Mouse (Mus musculus): Measurements from ENCODE around the gene Pex3. TPM values are rescaled to one million over a fixed set of nuclear protein-coding genes. Genes with fewer than 3 reads are reported as not detected.

The Pex3 gene
- 28.4 and 28.9 TPM in 2 replicates for polyA plus RNA-seq (2015; fragmentation: Nextera tagmentation; extraction: Ambion mirVana)

- ATAC-seq (ENCODE audit: low FRiP score, low TSS enrichment): peak; percentile 99
- H3K4me1 ChIP-seq (ENCODE audit: insufficient read depth, low read length): peaks cover 13% of the 10 kb centered on the region
- H3K27me3 ChIP-seq (ENCODE audit: insufficient read depth, low read length): no peaks in the 10 kb centered on the region
- H3K4me2 ChIP-seq (replicated peaks; ENCODE audit: low read depth, low read length): peak within 1 kb of the TSS; percentile 87
- WGBS: 0% methylated on average over 51 of the region's 51 CpGs
- H3K9me3 ChIP-seq (ENCODE audit: low read length): no peaks in the 10 kb centered on the region
- H3K27ac ChIP-seq (ENCODE audit: low read length): peak within 1 kb of the TSS; percentile 88
- no peaks in the 10 kb centered on the region for H3K36me3 ChIP-seq (ENCODE audit: insufficient read depth, low read length)
- H3K4me3 ChIP-seq (ENCODE audit: low read length): peak within 1 kb of the TSS; percentile 89
- H3K9ac ChIP-seq (replicated peaks; ENCODE audit: low read length): peak within 1 kb of the TSS; percentile 91
Measured at GRCm38 (mm10) chr10:13552646-13553497, at the start of gene Pex3, which contains the start of gene Adat2. TSS of gene Pex3 (minus strand) at chr10:13553142. TSS of gene Adat2 (plus strand) at chr10:13552894.

GRCm38 (mm10) chr10:13600926-13601325 lies 48.0 kb upstream of the Pex3 start:
- WGBS: 68% methylated on average over 2 of the region's 2 CpGs
- no peaks in the 10 kb centered on the region for H3K27me3 ChIP-seq (ENCODE audit: insufficient read depth, low read length)

GRCm38 (mm10) chr10:13597491-13597890 lies 44.5 kb upstream of the Pex3 start:
- no peak overlapping the region for H3K9ac ChIP-seq (replicated peaks; ENCODE audit: low read length)
- no peak overlapping the region for H3K4me3 ChIP-seq (ENCODE audit: low read length)
- no peaks in the 10 kb centered on the region for H3K36me3 ChIP-seq (ENCODE audit: insufficient read depth, low read length)
- no peak overlapping the region for H3K4me2 ChIP-seq (replicated peaks; ENCODE audit: low read depth, low read length)
- no peak for ATAC-seq (ENCODE audit: low FRiP score, low TSS enrichment)
- H3K27ac ChIP-seq (ENCODE audit: low read length): no peak overlapping the region
- H3K27me3 ChIP-seq (ENCODE audit: insufficient read depth, low read length): no peaks in the 10 kb centered on the region
- 52% methylated on average over 8 of the region's 8 CpGs for WGBS
- no peaks in the 10 kb centered on the region; the same call in 1 of the 2 replicates for H3K9me3 ChIP-seq (ENCODE audit: low read length)
- H3K4me1 ChIP-seq (ENCODE audit: insufficient read depth, low read length): 0 out of 2 replicates have a peak, but pooled peaks cover 3% of the 10 kb centered on the region

More at GRCm38 (mm10) chr10:13600926-13601325, 48.0 kb upstream of the Pex3 start:
- no peak for ATAC-seq (ENCODE audit: low FRiP score, low TSS enrichment)
- Histone ChIP-seq H3K4me3 (ENCODE audit: low read length) (no peak overlapping the region), H3K4me1 (ENCODE audit: insufficient read depth, low read length) (0 out of 2 replicates have a peak, but pooled peaks cover 3% of the 10 kb centered on the region), H3K4me2 (replicated peaks; ENCODE audit: low read depth, low read length) (no peak overlapping the region), H3K9me3 (ENCODE audit: low read length) (no peaks in the 10 kb centered on the region; the same call in 1 of the 2 replicates), H3K27ac (ENCODE audit: low read length) (no peak overlapping the region), H3K9ac (replicated peaks; ENCODE audit: low read length) (no peak overlapping the region), H3K36me3 (ENCODE audit: insufficient read depth, low read length) (no peaks in the 10 kb centered on the region)

GRCm38 (mm10) chr10:13596866-13597265 lies 43.9 kb upstream of the Pex3 start:
- Histone ChIP-seq H3K27me3 (ENCODE audit: insufficient read depth, low read length) (no peaks in the 10 kb centered on the region), H3K4me2 (replicated peaks; ENCODE audit: low read depth, low read length) (no peak overlapping the region), H3K9me3 (ENCODE audit: low read length) (no peaks in the 10 kb centered on the region; the same call in 1 of the 2 replicates), H3K9ac (replicated peaks; ENCODE audit: low read length) (no peak overlapping the region), H3K36me3 (ENCODE audit: insufficient read depth, low read length) (no peaks in the 10 kb centered on the region), H3K4me3 (ENCODE audit: low read length) (no peak overlapping the region), H3K4me1 (ENCODE audit: insufficient read depth, low read length) (0 out of 2 replicates have a peak, but pooled peaks cover 3% of the 10 kb centered on the region), H3K27ac (ENCODE audit: low read length) (no peak overlapping the region)
- WGBS: 37% methylated on average over 9 of the region's 9 CpGs
- peak; percentile 85; the same call in 1 of the 2 replicates for ATAC-seq (ENCODE audit: low FRiP score, low TSS enrichment)

- 68% methylated on average over 3 of the region's 3 CpGs for WGBS
- H3K36me3 ChIP-seq (ENCODE audit: insufficient read depth, low read length): no peaks in the 10 kb centered on the region
- no peak for ATAC-seq (ENCODE audit: low FRiP score, low TSS enrichment)
- H3K4me3 ChIP-seq (ENCODE audit: low read length): no peak overlapping the region
- no peak overlapping the region for H3K27ac ChIP-seq (ENCODE audit: low read length)
- no peak overlapping the region for H3K4me2 ChIP-seq (replicated peaks; ENCODE audit: low read depth, low read length)
- no peaks in the 10 kb centered on the region; the same call in 1 of the 2 replicates for H3K9me3 ChIP-seq (ENCODE audit: low read length)
- H3K27me3 ChIP-seq (ENCODE audit: insufficient read depth, low read length): no peaks in the 10 kb centered on the region
- no peak overlapping the region for H3K9ac ChIP-seq (replicated peaks; ENCODE audit: low read length)
- 0 out of 2 replicates have a peak, but pooled peaks cover 3% of the 10 kb centered on the region for H3K4me1 ChIP-seq (ENCODE audit: insufficient read depth, low read length)
Measured at GRCm38 (mm10) chr10:13596073-13596472, 43.1 kb upstream of the Pex3 start.

- no peak overlapping the region for H3K4me3 ChIP-seq (ENCODE audit: low read length)
- H3K36me3 ChIP-seq (ENCODE audit: insufficient read depth, low read length): no peaks in the 10 kb centered on the region
- ATAC-seq (ENCODE audit: low FRiP score, low TSS enrichment): no peak
- H3K9me3 ChIP-seq (ENCODE audit: low read length): no peaks in the 10 kb centered on the region
- H3K4me2 ChIP-seq (replicated peaks; ENCODE audit: low read depth, low read length): no peak overlapping the region
- no peaks in the 10 kb centered on the region for H3K27me3 ChIP-seq (ENCODE audit: insufficient read depth, low read length)
- WGBS: 92% methylated on average over 3 of the region's 3 CpGs
- H3K9ac ChIP-seq (replicated peaks; ENCODE audit: low read length): no peak overlapping the region
- H3K27ac ChIP-seq (ENCODE audit: low read length): no peak overlapping the region
- 0 out of 2 replicates have a peak, but pooled peaks cover 3% of the 10 kb centered on the region for H3K4me1 ChIP-seq (ENCODE audit: insufficient read depth, low read length)
Measured at GRCm38 (mm10) chr10:13593529-13593928, 40.6 kb upstream of the Pex3 start.

GRCm38 (mm10) chr10:13592196-13592595 lies 39.3 kb upstream of the Pex3 start:
- Histone ChIP-seq H3K4me1 (ENCODE audit: insufficient read depth, low read length) (0 out of 2 replicates have a peak, but pooled peaks cover 3% of the 10 kb centered on the region), H3K27me3 (ENCODE audit: insufficient read depth, low read length) (no peaks in the 10 kb centered on the region), H3K4me2 (replicated peaks; ENCODE audit: low read depth, low read length) (no peak overlapping the region), H3K27ac (ENCODE audit: low read length) (no peak overlapping the region), H3K9ac (replicated peaks; ENCODE audit: low read length) (no peak overlapping the region), H3K4me3 (ENCODE audit: low read length) (no peak overlapping the region), H3K9me3 (ENCODE audit: low read length) (no peaks in the 10 kb centered on the region), H3K36me3 (ENCODE audit: insufficient read depth, low read length) (no peaks in the 10 kb centered on the region)
- 96% methylated on average over 10 of the region's 10 CpGs for WGBS
- no peak for ATAC-seq (ENCODE audit: low FRiP score, low TSS enrichment)

GRCm38 (mm10) chr10:13587914-13588313 lies 35.0 kb upstream of the Pex3 start:
- Histone ChIP-seq H3K27ac (ENCODE audit: low read length) (no peak overlapping the region), H3K27me3 (ENCODE audit: insufficient read depth, low read length) (no peaks in the 10 kb centered on the region), H3K36me3 (ENCODE audit: insufficient read depth, low read length) (no peaks in the 10 kb centered on the region), H3K4me1 (ENCODE audit: insufficient read depth, low read length) (no peaks in the 10 kb centered on the region), H3K4me3 (ENCODE audit: low read length) (no peak overlapping the region), H3K4me2 (replicated peaks; ENCODE audit: low read depth, low read length) (no peak overlapping the region), H3K9me3 (ENCODE audit: low read length) (no peaks in the 10 kb centered on the region), H3K9ac (replicated peaks; ENCODE audit: low read length) (no peak overlapping the region)
- 71% methylated on average over 2 of the region's 2 CpGs for WGBS
- ATAC-seq (ENCODE audit: low FRiP score, low TSS enrichment): no peak

- Histone ChIP-seq H3K4me3 (ENCODE audit: low read length) (no peak overlapping the region), H3K4me2 (replicated peaks; ENCODE audit: low read depth, low read length) (no peak overlapping the region), H3K4me1 (ENCODE audit: insufficient read depth, low read length) (peaks cover 1% of the 10 kb centered on the region; the same call in 1 of the 2 replicates), H3K9ac (replicated peaks; ENCODE audit: low read length) (no peak overlapping the region), H3K36me3 (ENCODE audit: insufficient read depth, low read length) (no peaks in the 10 kb centered on the region), H3K27ac (ENCODE audit: low read length) (no peak overlapping the region), H3K9me3 (ENCODE audit: low read length) (no peaks in the 10 kb centered on the region), H3K27me3 (ENCODE audit: insufficient read depth, low read length) (no peaks in the 10 kb centered on the region)
- 47% methylated on average over 7 of the region's 7 CpGs for WGBS
- no peak for ATAC-seq (ENCODE audit: low FRiP score, low TSS enrichment)
Measured at GRCm38 (mm10) chr10:13577123-13577522, 24.2 kb upstream of the Pex3 start.

GRCm38 (mm10) chr10:13572410-13572809 lies 19.5 kb upstream of the Pex3 start:
- Histone ChIP-seq H3K27ac (ENCODE audit: low read length) (no peak overlapping the region), H3K9ac (replicated peaks; ENCODE audit: low read length) (no peak overlapping the region), H3K36me3 (ENCODE audit: insufficient read depth, low read length) (no peaks in the 10 kb centered on the region), H3K4me3 (ENCODE audit: low read length) (no peak overlapping the region), H3K9me3 (ENCODE audit: low read length) (no peaks in the 10 kb centered on the region), H3K4me2 (replicated peaks; ENCODE audit: low read depth, low read length) (no peak overlapping the region), H3K4me1 (ENCODE audit: insufficient read depth, low read length) (peaks cover 26% of the 10 kb centered on the region), H3K27me3 (ENCODE audit: insufficient read depth, low read length) (no peaks in the 10 kb centered on the region)
- 68% methylated on average over 6 of the region's 6 CpGs for WGBS
- ATAC-seq (ENCODE audit: low FRiP score, low TSS enrichment): no peak
